Mouse (Mus musculus) layer of hippocampus, adult 2 months (tissue): ENCODE measurements around the gene Fer1l5. TPM values are rescaled to one million over a fixed set of nuclear protein-coding genes. Genes with fewer than 3 reads are reported as not detected.
A peak's percentile ranks its signal among the peaks of the same experiment; 100 is the strongest.

ENCODE experiments used
- DNase-seq, 2 experiments: peaks; one replicate each; pipeline ENCODE4 v3.0.0; 2022; ENCODE audit warnings: low spot score in 2 of 2
- H3K27ac ChIP-seq: fragments of 200-600 bp; 2 replicates; pipeline ENCODE4 v1.8.1; 2022
- H3K4me3 ChIP-seq: fragments of 200-600 bp; 2 replicates; pipeline ENCODE4 v1.8.1; 2022; ENCODE audit warnings: mild to moderate bottlenecking
- CTCF ChIP-seq: fragments of 200-600 bp; conservative IDR thresholded peaks from 2 replicates; pipeline ENCODE4 v1.8.1; 2022; ENCODE audit warnings: antibody characterized with exemption, mild to moderate bottlenecking, moderate library complexity
- total RNA-seq, 2 experiments: library from RNA; stranded (reverse); gene quantifications; 2 replicates each; pipeline ENCODE4 v1.2.3; 2021

Fer1l5 gene
- total RNA-seq, 2 experiments from 2014 or later: not detected

GRCm38 (mm10) chr1:36368112-36368968 is 3.8 kb upstream of the Fer1l5 start:
- Histone ChIP-seq H3K27ac (peak overlapping the region; percentile 84), H3K4me3 (peak overlapping the region; percentile 90)
- DNase-seq: peak; percentile 17 to 25
- TF ChIP-seq CTCF: no peak

- peak within 1 kb of the TSS; percentile 90 for H3K4me3 ChIP-seq
- DNase-seq: peak; percentile 78 to 94
- H3K27ac ChIP-seq: peak within 1 kb of the TSS; percentile 84
- 0 out of 2 replicates have a peak, but pooled peaks have one; percentile 3 for TF ChIP-seq CTCF
Observed at GRCm38 (mm10) chr1:36368969-36369645, 3.0 kb upstream of the Fer1l5 start, which contains the start of gene Kansl3. TSS of gene Kansl3 (minus strand) at chr1:36369181.

- DNase-seq: no peak
- no peak overlapping the region for H3K4me3 ChIP-seq
- H3K27ac ChIP-seq: no peak overlapping the region
- TF ChIP-seq CTCF: no peak
Observed at GRCm38 (mm10) chr1:36370918-36371317, 1.2 kb upstream of the Fer1l5 start.

- Histone ChIP-seq H3K27ac (no peak overlapping the region), H3K4me3 (no peak overlapping the region)
- DNase-seq: no peak
- no peak for TF ChIP-seq CTCF
Observed at GRCm38 (mm10) chr1:36378880-36379279, 6.8 kb downstream of the Fer1l5 start.

- peak; percentile 40 for TF ChIP-seq CTCF
- Histone ChIP-seq H3K27ac (no peak overlapping the region), H3K4me3 (no peak overlapping the region)
- DNase-seq: no peak
Observed at GRCm38 (mm10) chr1:36379582-36379981, 7.5 kb downstream of the Fer1l5 start.

- Histone ChIP-seq H3K4me3 (no peak overlapping the region), H3K27ac (no peak overlapping the region)
- no peak for DNase-seq
- no peak for TF ChIP-seq CTCF
Observed at GRCm38 (mm10) chr1:36397041-36397440, 24.9 kb downstream of the Fer1l5 start.

- Histone ChIP-seq H3K4me3 (no peak overlapping the region), H3K27ac (peak overlapping the region; percentile 52; the same call in 1 of the 2 replicates)
- no peak for TF ChIP-seq CTCF
- DNase-seq: peak in 1 of 2 experiments; percentile 42
Observed at GRCm38 (mm10) chr1:36401509-36401908, 29.4 kb downstream of the Fer1l5 start.

- Histone ChIP-seq H3K27ac (no peak overlapping the region), H3K4me3 (no peak overlapping the region)
- no peak for DNase-seq
- no peak for TF ChIP-seq CTCF
Observed at GRCm38 (mm10) chr1:36404531-36404930, 32.4 kb downstream of the Fer1l5 start.

GRCm38 (mm10) chr1:36429511-36429910 is 57.4 kb downstream of the Fer1l5 start:
- TF ChIP-seq CTCF: no peak
- Histone ChIP-seq H3K27ac (no peak overlapping the region), H3K4me3 (no peak overlapping the region)
- no peak for DNase-seq

- H3K4me3 ChIP-seq: no peak overlapping the region
- TF ChIP-seq CTCF: no peak
- DNase-seq: no peak
- H3K27ac ChIP-seq: no peak overlapping the region
Observed at GRCm38 (mm10) chr1:36432999-36433398, 60.9 kb downstream of the Fer1l5 start.

- H3K27ac ChIP-seq: no peak overlapping the region
- no peak for TF ChIP-seq CTCF
- no peak for DNase-seq
- no peak overlapping the region for H3K4me3 ChIP-seq
Observed at GRCm38 (mm10) chr1:36433616-36434015, 61.5 kb downstream of the Fer1l5 start.

GRCm38 (mm10) chr1:36435071-36435470 is 63.0 kb downstream of the Fer1l5 start:
- no peak overlapping the region for H3K27ac ChIP-seq
- TF ChIP-seq CTCF: no peak
- no peak overlapping the region for H3K4me3 ChIP-seq
- DNase-seq: no peak

GRCm38 (mm10) chr1:36436515-36436914 is 64.4 kb downstream of the Fer1l5 start:
- DNase-seq: no peak
- Histone ChIP-seq H3K4me3 (no peak overlapping the region), H3K27ac (no peak overlapping the region)
- no peak for TF ChIP-seq CTCF
